Mouse (Mus musculus): ENCODE data around the gene March9. TPM values are rescaled to one million over a fixed set of nuclear protein-coding genes. Genes with fewer than 3 reads are reported as not detected.
"Not testable (repeated sequence)": the region's sequence is repeated elsewhere in the genome, so short reads cannot be mapped to it uniquely, and the experiment has no call there.

March9 gene
- total RNA-seq, 2 experiments from 2014 or later, result not detected

- no peak for ATAC-seq (replicated peaks; ENCODE audit: poor library complexity, severe bottlenecking)
Measured at GRCm38 (mm10) chr10:127063913-127064870, 4.2 kb upstream of the March9 start.

GRCm38 (mm10) chr10:127063239-127063872 lies 3.4 kb upstream of the March9 start, which contains the start of gene Cdk4:
TSS of gene Cdk4 (plus strand) at chr10:127063534.
- peak; percentile 69 for ATAC-seq (replicated peaks; ENCODE audit: poor library complexity, severe bottlenecking)

GRCm38 (mm10) chr10:127062503-127062902 lies 2.5 kb upstream of the March9 start:
- peak; percentile 57 for ATAC-seq (replicated peaks; ENCODE audit: poor library complexity, severe bottlenecking)

GRCm38 (mm10) chr10:127062101-127062500 lies 2.1 kb upstream of the March9 start:
- ATAC-seq (replicated peaks; ENCODE audit: poor library complexity, severe bottlenecking), result not testable (repeated sequence)

- no peak for ATAC-seq (replicated peaks; ENCODE audit: poor library complexity, severe bottlenecking)
Measured at GRCm38 (mm10) chr10:127061513-127061912, 1.5 kb upstream of the March9 start.

GRCm38 (mm10) chr10:127061085-127061484 lies 1.1 kb upstream of the March9 start:
- ATAC-seq (replicated peaks; ENCODE audit: poor library complexity, severe bottlenecking), result no peak

GRCm38 (mm10) chr10:127059174-127059967 lies 613 bp downstream of the March9 start:
- no peak for ATAC-seq (replicated peaks; ENCODE audit: poor library complexity, severe bottlenecking)

GRCm38 (mm10) chr10:127058708-127059107 lies 1.3 kb downstream of the March9 start:
- no peak for ATAC-seq (replicated peaks; ENCODE audit: poor library complexity, severe bottlenecking)

GRCm38 (mm10) chr10:127058161-127058560 lies 1.8 kb downstream of the March9 start:
- ATAC-seq (replicated peaks; ENCODE audit: poor library complexity, severe bottlenecking), result peak; percentile 72

- no peak for ATAC-seq (replicated peaks; ENCODE audit: poor library complexity, severe bottlenecking)
Measured at GRCm38 (mm10) chr10:127056490-127056889, 3.5 kb downstream of the March9 start.

- ATAC-seq (replicated peaks; ENCODE audit: poor library complexity, severe bottlenecking), result peak; percentile 33
Measured at GRCm38 (mm10) chr10:127055406-127055805, 4.6 kb downstream of the March9 start.

GRCm38 (mm10) chr10:127054646-127055045 lies 5.3 kb downstream of the March9 start:
- no peak; the same call in 1 of the 2 replicates for ATAC-seq (replicated peaks; ENCODE audit: poor library complexity, severe bottlenecking)

- ATAC-seq (replicated peaks; ENCODE audit: poor library complexity, severe bottlenecking), result peak; percentile 71
Measured at GRCm38 (mm10) chr10:127050119-127050474, 9.9 kb downstream of the March9 start.

GRCm38 (mm10) chr10:127049395-127050118 lies 10.4 kb downstream of the March9 start:
- ATAC-seq (replicated peaks; ENCODE audit: poor library complexity, severe bottlenecking), result peak; percentile 55

GRCm38 (mm10) chr10:127048608-127049394 lies 11.2 kb downstream of the March9 start:
- ATAC-seq (replicated peaks; ENCODE audit: poor library complexity, severe bottlenecking), result peak; percentile 1; the same call in 1 of the 2 replicates

GRCm38 (mm10) chr10:127047954-127048353 lies 12.0 kb downstream of the March9 start, which contains the start of gene Cyp27b1:
TSS of gene Cyp27b1 (plus strand) at chr10:127048250.
- no peak for ATAC-seq (replicated peaks; ENCODE audit: poor library complexity, severe bottlenecking)

- ATAC-seq (replicated peaks; ENCODE audit: poor library complexity, severe bottlenecking), result no peak
Measured at GRCm38 (mm10) chr10:127043187-127043586, 16.8 kb downstream of the March9 start.

- no peak for ATAC-seq (replicated peaks; ENCODE audit: poor library complexity, severe bottlenecking)
Measured at GRCm38 (mm10) chr10:127042468-127043115, 17.4 kb downstream of the March9 start.

Data from granulocyte monocyte progenitor cell, adult 5-6 weeks (primary cell).